Mouse (Mus musculus): ENCODE measurements around the gene Adamts3.

GRCm38 (mm10) chr5:89897495-89897894 lies 14.4 kb upstream of the Adamts3 start:
- TF ChIP-seq CTCF (conservative IDR thresholded peaks at IDR 0.05; ENCODE audit: low read length) (no peak), NANOG (IDR thresholded peaks at IDR 0.05; ENCODE audit: borderline replicate concordance, low read length) (no peak)
